Mouse (Mus musculus) neural tube, embryonic 11.5 days (tissue): Measurements from ENCODE around the gene Nceh1. TPM values are rescaled to one million over a fixed set of nuclear protein-coding genes. Genes with fewer than 3 reads are reported as not detected.

Source experiments
- ATAC-seq: fragments of 200-750 bp; cut with Nextera tagmentation; 2 replicates; pipeline ENCODE4 v1.8.0; 2017; ENCODE audit warnings: moderate number of reproducible peaks, mild to moderate bottlenecking, moderate TSS enrichment, moderate library complexity; ENCODE audit not compliant: insufficient read depth, low FRiP score, low TSS enrichment
- DNase-seq: peaks from one replicate; pipeline ENCODE4 v3.0.0-alpha.2; 2015; ENCODE audit warnings: low spot score
- H3K27ac ChIP-seq: fragments of 300-500 bp; sonication (generic); 2 replicates; pipeline ENCODE4 v1.5.1; 2014; ENCODE audit warnings: low read depth, mild to moderate bottlenecking, low read length
- H3K27me3 ChIP-seq: fragments of 300-500 bp; sonication (generic); 2 replicates; pipeline ENCODE4 v1.6.1; 2014; ENCODE audit warnings: mild to moderate bottlenecking, low read length, mixed read lengths; ENCODE audit not compliant: control insufficient read depth, insufficient read depth
- H3K36me3 ChIP-seq: fragments of 300-500 bp; sonication (generic); 2 replicates; pipeline ENCODE4 v1.6.1; 2014; ENCODE audit warnings: mild to moderate bottlenecking, low read length, moderate library complexity, mixed read lengths; ENCODE audit not compliant: control insufficient read depth, insufficient read depth
- H3K4me1 ChIP-seq: fragments of 300-500 bp; sonication (generic); 2 replicates; pipeline ENCODE4 v1.6.1; 2014; ENCODE audit warnings: low read length, mixed read lengths; ENCODE audit not compliant: control insufficient read depth, insufficient read depth
- H3K4me2 ChIP-seq: fragments of 300-500 bp; sonication (generic); 2 replicates; pipeline ENCODE4 v1.6.1; 2014; ENCODE audit warnings: low read depth, mild to moderate bottlenecking, moderate library complexity
- H3K4me3 ChIP-seq: fragments of 300-500 bp; sonication (generic); 2 replicates; pipeline ENCODE4 v1.5.1; 2014; ENCODE audit warnings: low read depth, low read length
- H3K9ac ChIP-seq: fragments of 300-500 bp; sonication (generic); 2 replicates; pipeline ENCODE4 v1.6.1; 2014; ENCODE audit warnings: mild to moderate bottlenecking, low read length
- H3K9me3 ChIP-seq: fragments of 300-500 bp; sonication (generic); 2 replicates; pipeline ENCODE4 v1.6.1; 2016; ENCODE audit warnings: low read length; ENCODE audit not compliant: control insufficient read depth
- WGBS: fragments of 180-500 bp; shearing (Covaris S2); extraction: QIAGEN DNeasy Blood & Tissue Kit; methylation state at CpG from one replicate; pipeline ENCODE4 v1.1.7; 2014; 5-methylcytosine and 5-hydroxymethylcytosine counted together
- polyA plus RNA-seq: library from polyadenylated mRNA; unstranded; fragments of >200 nt; fragmentation: Nextera tagmentation; extraction: Ambion mirVana; gene quantifications from 2 replicates; pipeline ENCODE4 v1.2.1, GENCODE M21; 2014

Nceh1 gene
- polyA plus RNA-seq, 1 experiment from 2014 or later, result 4.0 TPM

DNA sequence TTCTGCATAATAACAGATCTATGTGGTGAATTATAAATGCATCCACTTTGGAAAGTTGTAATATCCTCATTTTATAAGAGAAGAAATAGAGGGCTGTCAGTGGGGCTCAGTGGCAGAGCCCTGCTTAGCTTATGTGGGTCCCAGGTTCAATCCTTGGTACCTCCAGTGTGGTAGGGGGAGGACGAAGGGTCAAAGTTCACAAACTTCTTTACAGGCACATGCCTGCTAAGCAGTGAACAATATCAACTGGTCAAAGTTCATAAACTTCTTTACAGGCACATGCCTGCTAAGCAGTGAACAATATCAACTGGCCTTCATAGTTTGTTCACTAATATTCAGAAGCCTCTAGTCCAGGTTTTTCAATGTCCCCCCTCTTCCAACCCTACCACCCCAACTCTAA is 13.8 kb downstream of the Nceh1 start:
- DNase-seq, result no peak
- no peak for ATAC-seq
- H3K4me1 ChIP-seq, result no peaks in the 10 kb centered on the region
- no peaks in the 10 kb centered on the region for H3K36me3 ChIP-seq
- H3K4me2 ChIP-seq, result no peak overlapping the region
- WGBS, result 83% methylated on average over 1 of the region's 1 CpGs
- no peak overlapping the region for H3K4me3 ChIP-seq
- no peak overlapping the region for H3K27ac ChIP-seq
- H3K9ac ChIP-seq, result no peak overlapping the region
- H3K27me3 ChIP-seq, result no peaks in the 10 kb centered on the region
- H3K9me3 ChIP-seq, result no peaks in the 10 kb centered on the region

DNA sequence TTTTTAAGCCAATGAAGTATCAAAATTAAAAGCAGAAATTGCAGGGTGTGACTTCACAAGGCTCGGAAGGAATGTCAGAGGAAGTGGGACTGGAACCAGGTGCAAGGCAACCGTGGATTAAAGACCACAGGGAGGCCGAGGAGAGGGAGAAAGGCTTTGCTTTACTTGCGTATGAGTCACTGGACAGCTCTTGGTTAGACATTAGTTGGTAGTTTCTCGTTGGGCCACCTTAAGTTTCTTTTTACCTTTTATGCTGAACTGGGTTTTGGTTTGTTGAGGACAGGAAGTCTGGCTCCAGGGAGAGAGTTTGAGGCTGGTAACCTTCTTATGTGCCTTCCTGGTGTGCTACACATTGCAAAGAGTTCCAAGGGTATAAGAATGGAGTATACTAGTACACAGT is 15.1 kb downstream of the Nceh1 start:
- H3K4me1 ChIP-seq, result no peaks in the 10 kb centered on the region
- H3K9ac ChIP-seq, result no peak overlapping the region
- H3K9me3 ChIP-seq, result no peaks in the 10 kb centered on the region
- no peaks in the 10 kb centered on the region for H3K27me3 ChIP-seq
- no peak overlapping the region for H3K4me2 ChIP-seq
- ATAC-seq, result no peak
- whole genome bisulfite sequencing, result 76% methylated on average over 5 of the region's 5 CpGs
- H3K36me3 ChIP-seq, result no peaks in the 10 kb centered on the region
- DNase-seq, result no peak
- no peak overlapping the region for H3K27ac ChIP-seq
- no peak overlapping the region for H3K4me3 ChIP-seq

DNA sequence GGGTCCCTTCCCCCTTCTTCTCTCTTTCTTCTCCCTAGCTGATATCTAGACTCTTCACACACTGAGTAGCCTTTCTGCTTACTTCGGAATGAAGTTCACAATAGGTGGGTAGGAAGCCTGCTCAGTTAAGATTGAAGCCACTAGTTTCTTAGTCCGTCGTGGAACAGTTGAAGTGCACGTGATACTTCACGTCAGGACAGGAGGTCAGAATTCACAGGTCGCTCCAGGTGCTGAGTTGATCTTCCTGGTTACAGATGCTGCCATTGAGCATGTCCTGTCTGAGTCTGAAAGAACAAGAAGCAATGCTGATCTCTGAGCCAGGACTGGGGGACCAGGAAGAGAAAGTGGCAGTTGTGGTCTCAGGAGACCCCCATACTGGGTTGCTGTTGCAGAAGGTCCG is 16.4 kb downstream of the Nceh1 start:
- H3K9ac ChIP-seq, result no peak overlapping the region
- no peaks in the 10 kb centered on the region for H3K9me3 ChIP-seq
- H3K4me3 ChIP-seq, result no peak overlapping the region
- DNase-seq (no peak), ATAC-seq (no peak)
- no peaks in the 10 kb centered on the region for H3K36me3 ChIP-seq
- H3K27me3 ChIP-seq, result no peaks in the 10 kb centered on the region
- no peaks in the 10 kb centered on the region for H3K4me1 ChIP-seq
- no peak overlapping the region for H3K4me2 ChIP-seq
- WGBS, result 88% methylated on average over 7 of the region's 7 CpGs
- H3K27ac ChIP-seq, result no peak overlapping the region

DNA sequence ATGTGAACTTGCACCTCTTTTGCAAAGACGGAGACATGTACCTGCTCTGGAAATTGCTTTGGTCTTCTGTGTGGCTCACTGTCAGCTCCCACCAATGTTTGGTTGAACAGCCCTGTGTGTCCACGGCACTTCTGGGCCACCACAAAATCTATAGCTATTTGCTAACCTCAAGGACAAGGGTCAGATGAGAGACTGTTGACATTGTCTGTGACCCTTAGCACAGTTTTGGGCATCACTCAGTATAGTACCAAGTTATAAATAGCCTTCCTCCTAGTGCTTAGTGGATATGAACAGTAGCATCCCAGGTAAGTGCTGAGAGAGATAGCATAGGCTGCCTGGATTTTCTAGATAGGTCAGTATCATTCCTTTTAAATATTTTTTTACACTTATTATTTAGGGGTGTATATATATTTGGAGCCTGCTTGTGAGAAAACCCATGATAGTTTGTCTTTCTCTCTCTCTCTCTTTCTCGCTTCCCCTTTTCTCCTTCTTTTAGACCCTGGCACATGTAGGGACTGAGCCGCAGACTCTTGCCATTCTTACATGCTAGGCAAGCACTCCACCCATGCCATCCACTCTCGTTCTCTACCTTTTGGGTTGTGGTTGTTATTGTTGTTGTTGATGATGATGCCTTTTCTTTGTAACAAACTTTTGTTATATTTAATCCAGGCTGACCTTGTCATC is 19.1 kb downstream of the Nceh1 start:
- no peak for ATAC-seq
- no peak for DNase-seq

DNA sequence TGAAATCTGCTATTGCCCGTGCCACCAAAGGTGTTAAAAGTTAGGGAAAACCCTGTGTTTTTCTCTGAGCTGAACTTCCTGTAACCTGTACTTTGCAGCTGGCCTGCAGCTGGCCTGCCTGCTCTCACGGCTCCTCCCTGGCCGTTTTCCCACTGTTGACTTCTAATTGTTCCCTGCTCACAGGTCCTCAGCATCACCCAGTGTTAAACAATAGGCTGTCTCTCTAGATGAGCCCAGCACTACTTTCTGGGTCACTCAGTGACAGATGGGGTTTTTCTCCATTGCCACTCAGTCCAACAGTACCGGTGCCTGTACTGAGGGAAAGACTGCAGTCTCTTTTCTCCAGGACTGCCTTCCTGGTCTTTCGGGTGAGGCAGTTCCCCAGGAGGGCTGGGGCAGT is 22.3 kb downstream of the Nceh1 start:
- Histone ChIP-seq H3K27me3 (no peaks in the 10 kb centered on the region), H3K4me3 (no peak overlapping the region), H3K27ac (no peak overlapping the region), H3K36me3 (no peaks in the 10 kb centered on the region), H3K4me1 (0 out of 2 replicates have a peak, but pooled peaks cover 4% of the 10 kb centered on the region), H3K9me3 (no peaks in the 10 kb centered on the region), H3K9ac (no peak overlapping the region), H3K4me2 (no peak overlapping the region)
- DNase-seq, result no peak
- no peak for ATAC-seq
- 20% methylated on average over 5 of the region's 5 CpGs for WGBS

More for the DNA sequence above, 19.1 kb downstream of the Nceh1 start:
- Histone ChIP-seq H3K9me3 (no peaks in the 10 kb centered on the region), H3K36me3 (no peaks in the 10 kb centered on the region), H3K4me1 (0 out of 2 replicates have a peak, but pooled peaks cover 4% of the 10 kb centered on the region), H3K27me3 (no peaks in the 10 kb centered on the region), H3K27ac (no peak overlapping the region), H3K4me2 (no peak overlapping the region), H3K9ac (no peak overlapping the region), H3K4me3 (no peak overlapping the region)
- WGBS, result 85% methylated on average over 5 of the region's 5 CpGs

DNA sequence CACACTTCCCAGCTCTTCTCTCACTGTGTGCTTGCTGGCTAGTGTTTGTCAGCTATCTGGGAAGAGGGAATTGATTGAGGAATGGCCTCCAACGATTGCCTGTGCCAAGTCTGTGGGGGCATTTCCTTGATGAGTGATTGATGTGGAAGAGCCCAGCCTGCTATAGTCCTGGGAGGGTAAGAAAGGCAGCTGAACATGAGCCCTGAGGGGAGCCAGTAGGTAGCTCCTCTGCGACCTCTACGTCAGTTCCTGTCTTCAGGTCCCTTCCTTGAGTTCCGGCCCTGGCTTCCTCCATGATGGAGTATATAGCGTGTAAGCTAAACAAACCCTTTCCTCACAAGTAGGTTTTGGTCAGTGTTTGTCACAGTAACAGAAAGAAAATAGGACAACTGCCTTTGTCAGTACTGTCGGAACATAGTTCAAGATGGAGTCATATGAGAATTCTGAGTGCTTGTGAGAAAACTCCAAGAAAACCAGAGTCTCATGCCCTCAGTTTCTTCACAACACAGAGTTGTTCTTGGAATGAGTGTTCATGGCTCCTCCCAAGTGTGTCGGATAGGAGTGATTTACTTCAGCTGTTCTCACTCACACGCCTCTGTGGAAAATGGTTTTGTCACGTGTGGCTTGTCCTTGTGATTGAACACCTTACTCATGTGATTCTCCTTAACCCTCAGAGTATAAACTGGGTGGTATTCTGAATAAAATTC is 22.9 kb downstream of the Nceh1 start:
- no peak for ATAC-seq

DNA sequence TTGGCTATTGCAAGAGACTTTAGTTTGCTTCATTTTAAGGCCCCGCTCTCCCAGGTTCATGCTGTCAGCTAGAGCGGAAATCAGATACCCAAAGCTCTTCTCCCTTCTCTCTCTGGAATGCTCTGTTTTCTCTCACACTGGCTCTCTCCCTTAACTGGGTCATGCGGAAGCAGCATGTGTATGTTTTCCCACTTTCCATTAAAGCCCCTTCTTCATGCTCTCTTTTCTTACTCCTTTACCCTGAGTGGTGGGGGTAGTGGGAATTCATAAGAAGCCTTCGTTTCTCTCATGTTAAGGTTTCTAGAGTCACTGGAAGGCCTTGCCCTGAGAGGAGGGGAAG is 23.4 kb downstream of the Nceh1 start:
- Histone ChIP-seq H3K4me1 (0 out of 2 replicates have a peak, but pooled peaks cover 4% of the 10 kb centered on the region), H3K27me3 (no peaks in the 10 kb centered on the region), H3K9me3 (no peaks in the 10 kb centered on the region), H3K27ac (no peak overlapping the region), H3K9ac (no peak overlapping the region), H3K36me3 (no peaks in the 10 kb centered on the region), H3K4me3 (no peak overlapping the region), H3K4me2 (no peak overlapping the region)
- DNase-seq, result no peak
- WGBS, result 85% methylated on average over 4 of the region's 4 CpGs
- no peak for ATAC-seq

More for the DNA sequence above, 22.9 kb downstream of the Nceh1 start:
- Histone ChIP-seq H3K36me3 (no peaks in the 10 kb centered on the region), H3K9me3 (no peaks in the 10 kb centered on the region), H3K9ac (no peak overlapping the region), H3K4me3 (no peak overlapping the region), H3K4me2 (no peak overlapping the region), H3K4me1 (0 out of 2 replicates have a peak, but pooled peaks cover 4% of the 10 kb centered on the region), H3K27ac (no peak overlapping the region), H3K27me3 (no peaks in the 10 kb centered on the region)
- DNase-seq, result no peak
- WGBS, result 72% methylated on average over 9 of the region's 9 CpGs

DNA sequence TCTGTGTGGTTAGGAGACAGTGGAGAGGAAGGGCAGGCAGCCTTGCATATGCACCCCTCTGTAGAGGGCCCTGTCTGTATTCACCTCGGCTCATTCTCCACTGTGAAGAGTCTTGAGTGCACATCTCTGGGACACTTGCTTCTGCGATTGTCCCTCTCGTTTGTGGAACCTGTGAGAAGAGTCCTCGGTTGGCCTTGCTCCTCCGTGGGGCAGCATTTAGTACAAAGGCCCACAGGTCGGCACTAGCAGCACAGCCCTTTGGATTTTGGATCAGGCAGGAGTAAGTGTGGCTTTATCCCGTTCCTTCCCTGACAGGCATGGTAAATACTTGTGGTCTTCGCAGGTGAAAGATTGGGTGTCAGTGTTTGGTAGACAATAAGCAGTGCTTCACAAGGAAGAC is 23.8 kb downstream of the Nceh1 start:
- H3K4me2 ChIP-seq, result no peak overlapping the region
- WGBS, result 88% methylated on average over 8 of the region's 8 CpGs
- DNase-seq (no peak), ATAC-seq (no peak)
- H3K27ac ChIP-seq, result no peak overlapping the region
- H3K27me3 ChIP-seq, result no peaks in the 10 kb centered on the region
- no peaks in the 10 kb centered on the region for H3K9me3 ChIP-seq
- no peak overlapping the region for H3K4me3 ChIP-seq
- no peak overlapping the region for H3K9ac ChIP-seq
- H3K4me1 ChIP-seq, result 0 out of 2 replicates have a peak, but pooled peaks cover 4% of the 10 kb centered on the region
- no peaks in the 10 kb centered on the region for H3K36me3 ChIP-seq

DNA sequence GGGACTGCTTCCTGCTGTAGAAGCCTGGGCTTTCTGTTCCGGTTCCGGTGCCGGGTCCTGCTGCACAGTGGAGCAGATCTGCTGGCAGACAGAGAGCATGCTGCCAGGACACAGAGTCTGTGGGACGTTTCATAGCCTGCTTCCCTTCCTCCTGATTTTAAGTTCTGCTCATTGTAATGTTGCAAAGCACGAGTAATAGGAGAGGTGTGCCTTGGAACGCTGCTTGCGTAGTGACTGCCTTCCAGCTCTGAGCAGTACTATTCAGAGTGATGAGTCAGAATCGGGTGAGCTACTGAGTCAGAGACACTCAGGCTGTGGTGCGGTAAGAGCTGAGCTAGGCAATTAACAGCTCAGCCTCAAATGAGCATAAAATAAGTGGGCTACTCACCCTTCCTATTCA is 26.9 kb downstream of the Nceh1 start:
- H3K9ac ChIP-seq, result no peak overlapping the region
- H3K4me1 ChIP-seq, result 0 out of 2 replicates have a peak, but pooled peaks cover 4% of the 10 kb centered on the region
- H3K27ac ChIP-seq, result no peak overlapping the region
- ATAC-seq (no peak), DNase-seq (no peak)
- no peaks in the 10 kb centered on the region for H3K27me3 ChIP-seq
- WGBS, result 90% methylated on average over 9 of the region's 9 CpGs
- no peak overlapping the region for H3K4me2 ChIP-seq
- H3K4me3 ChIP-seq, result no peak overlapping the region
- H3K36me3 ChIP-seq, result no peaks in the 10 kb centered on the region
- H3K9me3 ChIP-seq, result no peaks in the 10 kb centered on the region
